Mouse (Mus musculus): ENCODE measurements around the gene Fam76b. TPM values are rescaled to one million over a fixed set of nuclear protein-coding genes. Genes with fewer than 3 reads are reported as not detected.

Gene Fam76b
- polyA plus RNA-seq, 1 experiment from 2014 or later: 31.8 TPM

DNA sequence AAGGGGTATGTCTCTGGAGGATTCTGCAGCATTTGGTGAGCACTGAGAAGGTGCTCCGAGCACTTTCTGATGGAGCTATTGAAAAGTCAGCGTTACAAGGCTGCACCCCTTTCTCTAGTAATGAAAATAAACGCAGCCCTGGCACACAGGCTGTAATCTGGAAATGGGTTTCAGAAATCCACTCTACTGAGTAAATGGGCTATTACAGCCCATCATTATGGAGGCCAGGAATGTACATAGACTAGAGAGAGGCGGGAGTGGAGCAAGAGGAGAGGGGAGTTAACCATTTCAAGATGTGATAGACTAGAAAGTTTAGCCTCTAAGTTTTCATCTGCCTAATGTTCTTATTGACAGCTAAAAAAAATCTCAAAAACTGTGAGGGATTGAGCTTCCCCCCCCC is 65.5 kb downstream of the Fam76b start:
- peak overlapping the region; percentile 38; the same call in 1 of the 2 replicates for H3K27ac ChIP-seq (replicated peaks; ENCODE audit: low read depth, low read length)
- peak; percentile 72; the same call in 1 of the 2 replicates for ATAC-seq (replicated peaks; ENCODE audit: insufficient number of reproducible peaks, low FRiP score, low TSS enrichment, low read depth)
- WGBS: 32% methylated on average over 4 of the region's 4 CpGs

DNA sequence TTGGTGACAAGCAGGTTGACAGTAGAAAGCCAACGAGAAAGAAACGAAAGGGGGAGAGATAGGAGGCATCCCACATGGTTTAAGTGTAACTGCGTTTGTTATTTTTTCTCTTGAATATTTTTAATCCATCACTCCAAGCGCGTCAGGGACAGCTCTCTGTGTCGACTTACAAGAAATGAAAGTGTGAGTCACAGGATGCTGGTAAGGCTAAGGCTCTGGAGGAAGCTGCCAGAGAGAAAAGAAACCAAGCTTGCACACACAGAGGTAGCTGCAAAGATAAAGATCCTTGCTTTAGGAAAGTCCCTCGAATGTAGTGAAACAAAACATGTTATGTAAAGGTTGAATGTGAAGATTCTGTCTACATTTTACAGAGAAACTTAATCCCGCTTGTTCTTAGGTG is 67.0 kb downstream of the Fam76b start:
- ATAC-seq (replicated peaks; ENCODE audit: insufficient number of reproducible peaks, low FRiP score, low TSS enrichment, low read depth): no peak
- Histone ChIP-seq H3K4me3 (ENCODE audit: low read depth, low read length) (no peak overlapping the region), H3K27ac (replicated peaks; ENCODE audit: low read depth, low read length) (no peak overlapping the region), H3K4me1 (ENCODE audit: control insufficient read depth, insufficient read depth, low read length) (0 out of 2 replicates have a peak, but pooled peaks cover 2% of the 10 kb centered on the region), H3K27me3 (ENCODE audit: control insufficient read depth, insufficient read depth, low read length) (no peaks in the 10 kb centered on the region), H3K36me3 (replicated peaks; ENCODE audit: control insufficient read depth, insufficient read depth, low read depth, low read length) (no peaks in the 10 kb centered on the region), H3K4me2 (ENCODE audit: low read depth, low read length) (no peak overlapping the region), H3K9ac (replicated peaks; ENCODE audit: low read length) (no peak overlapping the region), H3K9me3 (replicated peaks; ENCODE audit: control insufficient read depth, low read length) (no peaks in the 10 kb centered on the region)
- DNase-seq (ENCODE audit: low spot score): no peak
- 79% methylated on average over 8 of the region's 8 CpGs for WGBS

More for the DNA sequence above, 65.5 kb downstream of the Fam76b start:
- Histone ChIP-seq H3K9me3 (replicated peaks; ENCODE audit: control insufficient read depth, low read length) (no peaks in the 10 kb centered on the region), H3K9ac (replicated peaks; ENCODE audit: low read length) (no peak overlapping the region), H3K4me2 (ENCODE audit: low read depth, low read length) (no peak overlapping the region), H3K4me3 (ENCODE audit: low read depth, low read length) (no peak overlapping the region), H3K4me1 (ENCODE audit: control insufficient read depth, insufficient read depth, low read length) (0 out of 2 replicates have a peak, but pooled peaks cover 2% of the 10 kb centered on the region), H3K36me3 (replicated peaks; ENCODE audit: control insufficient read depth, insufficient read depth, low read depth, low read length) (no peaks in the 10 kb centered on the region), H3K27me3 (ENCODE audit: control insufficient read depth, insufficient read depth, low read length) (no peaks in the 10 kb centered on the region)
- DNase-seq (ENCODE audit: low spot score): peak; percentile 81

DNA sequence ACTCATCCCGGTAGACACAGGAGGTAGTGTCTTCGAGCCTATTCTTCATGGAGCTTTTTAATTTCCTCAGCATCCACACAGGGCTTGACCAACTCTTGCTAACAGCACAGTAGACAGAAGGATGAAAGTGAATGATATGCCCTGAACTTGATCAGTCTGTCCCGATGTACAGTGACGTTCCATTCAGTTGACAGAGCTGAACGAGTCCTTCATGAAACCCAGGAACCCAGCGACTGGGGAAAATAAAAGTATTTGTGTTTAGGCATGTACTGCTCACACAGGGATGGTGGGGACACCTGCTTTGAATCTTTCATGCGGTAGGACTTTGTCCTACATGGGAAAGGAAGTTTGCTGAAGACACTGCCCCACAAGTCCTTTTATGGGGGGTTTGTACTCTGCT is 67.4 kb downstream of the Fam76b start:
- Histone ChIP-seq H3K9me3 (replicated peaks; ENCODE audit: control insufficient read depth, low read length) (no peaks in the 10 kb centered on the region), H3K4me2 (ENCODE audit: low read depth, low read length) (no peak overlapping the region), H3K9ac (replicated peaks; ENCODE audit: low read length) (no peak overlapping the region), H3K36me3 (replicated peaks; ENCODE audit: control insufficient read depth, insufficient read depth, low read depth, low read length) (no peaks in the 10 kb centered on the region), H3K4me1 (ENCODE audit: control insufficient read depth, insufficient read depth, low read length) (0 out of 2 replicates have a peak, but pooled peaks cover 2% of the 10 kb centered on the region), H3K27ac (replicated peaks; ENCODE audit: low read depth, low read length) (no peak overlapping the region), H3K27me3 (ENCODE audit: control insufficient read depth, insufficient read depth, low read length) (no peaks in the 10 kb centered on the region), H3K4me3 (ENCODE audit: low read depth, low read length) (no peak overlapping the region)
- 87% methylated on average over 7 of the region's 7 CpGs for WGBS
- ATAC-seq (replicated peaks; ENCODE audit: insufficient number of reproducible peaks, low FRiP score, low TSS enrichment, low read depth) (no peak), DNase-seq (ENCODE audit: low spot score) (no peak)

DNA sequence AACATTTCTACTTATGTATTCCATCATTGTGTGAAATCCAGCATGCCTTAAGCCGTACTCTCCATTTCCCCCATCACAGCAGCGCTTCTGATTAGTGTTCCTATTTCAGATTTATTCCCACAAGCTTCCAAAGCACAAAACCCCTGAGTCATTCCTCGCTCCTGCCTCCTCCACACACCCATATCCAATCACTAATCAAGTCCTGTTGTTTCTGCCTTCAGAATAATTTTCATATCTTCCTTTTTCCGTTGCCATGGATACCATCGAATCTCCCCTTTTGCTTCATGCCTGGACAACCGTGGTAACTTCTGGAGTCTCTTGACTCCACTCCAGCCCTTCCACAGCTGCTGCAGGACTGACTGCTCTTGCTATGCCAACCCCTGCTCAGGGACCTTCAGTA is 68.5 kb downstream of the Fam76b start:
- Histone ChIP-seq H3K27ac (replicated peaks; ENCODE audit: low read depth, low read length) (no peak overlapping the region), H3K36me3 (replicated peaks; ENCODE audit: control insufficient read depth, insufficient read depth, low read depth, low read length) (no peaks in the 10 kb centered on the region), H3K9ac (replicated peaks; ENCODE audit: low read length) (no peak overlapping the region), H3K4me3 (ENCODE audit: low read depth, low read length) (no peak overlapping the region), H3K4me1 (ENCODE audit: control insufficient read depth, insufficient read depth, low read length) (no peaks in the 10 kb centered on the region), H3K4me2 (ENCODE audit: low read depth, low read length) (no peak overlapping the region), H3K9me3 (replicated peaks; ENCODE audit: control insufficient read depth, low read length) (no peaks in the 10 kb centered on the region), H3K27me3 (ENCODE audit: control insufficient read depth, insufficient read depth, low read length) (no peaks in the 10 kb centered on the region)
- WGBS: 84% methylated on average over 6 of the region's 6 CpGs
- peak; percentile 20 for DNase-seq (ENCODE audit: low spot score)
- no peak for ATAC-seq (replicated peaks; ENCODE audit: insufficient number of reproducible peaks, low FRiP score, low TSS enrichment, low read depth)

DNA sequence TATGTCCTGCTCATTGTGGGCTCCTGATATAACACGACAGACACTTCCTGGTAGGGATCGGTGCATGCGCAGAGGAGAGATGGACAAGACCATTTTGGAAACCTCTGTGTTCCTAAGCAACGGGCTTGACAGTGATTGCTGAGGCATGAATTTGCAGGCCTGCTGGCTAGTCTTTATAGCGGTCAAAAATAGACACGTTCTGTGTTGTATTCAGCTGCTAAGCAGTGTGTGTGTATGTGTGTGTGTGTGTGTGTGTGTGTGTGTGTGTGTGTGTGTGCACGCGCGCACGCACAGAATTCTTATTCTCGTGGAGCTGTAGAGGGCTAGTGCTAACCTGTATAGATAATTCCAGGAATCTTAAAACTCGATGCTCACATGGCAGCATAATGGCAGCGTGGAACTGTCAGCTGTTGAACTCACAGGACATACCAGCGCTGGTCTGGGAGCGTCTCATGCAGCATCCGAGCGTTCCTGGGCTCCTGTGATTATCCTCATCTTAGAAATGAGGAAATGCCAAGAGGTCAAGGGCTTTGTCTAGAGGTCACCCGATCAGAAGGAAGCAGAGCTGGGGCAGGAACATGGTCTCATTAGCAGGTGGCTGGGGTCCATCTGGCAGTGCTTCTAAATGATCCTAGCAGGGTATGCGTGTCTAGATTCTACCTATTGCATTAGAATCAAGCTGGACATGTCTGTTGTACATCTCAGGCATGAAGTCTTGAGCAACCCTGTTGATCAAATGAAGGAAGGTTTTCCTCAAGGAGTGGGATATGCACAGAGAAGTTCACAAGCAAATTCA is 71.2 kb downstream of the Fam76b start:
- Histone ChIP-seq H3K36me3 (replicated peaks; ENCODE audit: control insufficient read depth, insufficient read depth, low read depth, low read length) (no peaks in the 10 kb centered on the region), H3K27me3 (ENCODE audit: control insufficient read depth, insufficient read depth, low read length) (no peaks in the 10 kb centered on the region), H3K4me2 (ENCODE audit: low read depth, low read length) (no peak overlapping the region), H3K4me3 (ENCODE audit: low read depth, low read length) (no peak overlapping the region), H3K9ac (replicated peaks; ENCODE audit: low read length) (no peak overlapping the region), H3K4me1 (ENCODE audit: control insufficient read depth, insufficient read depth, low read length) (no peaks in the 10 kb centered on the region), H3K27ac (replicated peaks; ENCODE audit: low read depth, low read length) (no peak overlapping the region), H3K9me3 (replicated peaks; ENCODE audit: control insufficient read depth, low read length) (no peaks in the 10 kb centered on the region)
- 67% methylated on average over 19 of the region's 19 CpGs for WGBS
- no peak for DNase-seq (ENCODE audit: low spot score)
- no peak for ATAC-seq (replicated peaks; ENCODE audit: insufficient number of reproducible peaks, low FRiP score, low TSS enrichment, low read depth)

DNA sequence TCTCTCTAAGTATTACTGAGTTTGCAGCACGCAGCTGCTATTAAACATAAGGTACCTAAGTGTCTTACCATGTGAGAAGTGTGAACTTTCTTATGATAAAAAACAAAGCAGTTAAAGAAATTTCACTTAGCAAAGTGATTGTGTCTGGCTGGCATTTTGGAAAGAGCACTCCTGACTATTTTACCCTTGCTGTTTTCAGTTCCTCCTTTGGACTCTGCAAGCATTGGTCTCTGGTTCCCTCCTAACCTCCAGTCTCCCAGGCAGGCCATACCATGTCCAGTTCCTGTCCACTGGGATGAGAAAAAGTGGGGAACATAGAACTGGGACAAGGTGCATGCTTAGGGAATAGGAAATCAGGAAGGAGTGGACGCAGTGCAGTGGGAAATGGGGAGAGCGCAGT is 74.5 kb downstream of the Fam76b start:
- H3K4me3 ChIP-seq (ENCODE audit: low read depth, low read length): no peak overlapping the region
- no peaks in the 10 kb centered on the region for H3K9me3 ChIP-seq (replicated peaks; ENCODE audit: control insufficient read depth, low read length)
- H3K4me1 ChIP-seq (ENCODE audit: control insufficient read depth, insufficient read depth, low read length): no peaks in the 10 kb centered on the region
- no peak overlapping the region for H3K4me2 ChIP-seq (ENCODE audit: low read depth, low read length)
- no peaks in the 10 kb centered on the region for H3K36me3 ChIP-seq (replicated peaks; ENCODE audit: control insufficient read depth, insufficient read depth, low read depth, low read length)
- H3K27me3 ChIP-seq (ENCODE audit: control insufficient read depth, insufficient read depth, low read length): no peaks in the 10 kb centered on the region
- 91% methylated on average over 3 of the region's 3 CpGs for WGBS
- no peak for ATAC-seq (replicated peaks; ENCODE audit: insufficient number of reproducible peaks, low FRiP score, low TSS enrichment, low read depth)
- DNase-seq (ENCODE audit: low spot score): no peak
- no peak overlapping the region for H3K9ac ChIP-seq (replicated peaks; ENCODE audit: low read length)
- H3K27ac ChIP-seq (replicated peaks; ENCODE audit: low read depth, low read length): no peak overlapping the region

DNA sequence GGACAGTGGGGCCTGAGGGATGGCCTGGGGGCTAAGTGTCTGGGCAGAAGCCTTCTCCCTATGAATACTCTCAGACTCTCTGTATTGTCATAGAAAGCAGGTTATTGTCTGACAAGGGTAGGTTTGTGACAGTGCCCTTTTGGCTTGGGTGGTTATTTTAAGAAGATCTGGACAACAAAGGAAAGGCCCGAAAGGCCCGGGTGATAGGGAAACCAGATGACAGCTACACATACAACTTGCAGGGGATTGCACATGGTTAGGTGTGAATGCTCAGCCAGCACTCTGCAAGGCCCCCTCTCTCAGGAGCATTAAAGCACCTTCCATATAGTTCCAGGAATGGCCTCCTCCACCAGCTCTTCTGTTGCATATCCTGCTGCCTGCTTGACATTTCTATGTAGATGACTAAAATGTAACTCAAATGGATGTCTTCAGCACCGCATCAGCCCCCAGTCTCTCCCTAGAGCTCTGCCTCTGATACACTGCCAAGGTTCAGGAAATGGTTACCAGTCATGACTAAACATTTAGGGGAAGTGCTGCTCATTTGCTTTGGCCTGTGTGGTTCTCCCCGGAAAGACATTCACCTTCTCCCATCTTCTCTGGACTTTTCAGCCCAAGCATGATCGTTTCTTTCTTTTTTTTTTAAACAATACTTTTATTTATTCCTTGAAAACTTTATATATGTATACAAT is 76.7 kb downstream of the Fam76b start:
- Histone ChIP-seq H3K4me3 (ENCODE audit: low read depth, low read length) (no peak overlapping the region), H3K9me3 (replicated peaks; ENCODE audit: control insufficient read depth, low read length) (no peaks in the 10 kb centered on the region), H3K4me1 (ENCODE audit: control insufficient read depth, insufficient read depth, low read length) (no peaks in the 10 kb centered on the region), H3K36me3 (replicated peaks; ENCODE audit: control insufficient read depth, insufficient read depth, low read depth, low read length) (no peaks in the 10 kb centered on the region), H3K27me3 (ENCODE audit: control insufficient read depth, insufficient read depth, low read length) (no peaks in the 10 kb centered on the region), H3K27ac (replicated peaks; ENCODE audit: low read depth, low read length) (no peak overlapping the region), H3K4me2 (ENCODE audit: low read depth, low read length) (no peak overlapping the region), H3K9ac (replicated peaks; ENCODE audit: low read length) (no peak overlapping the region)
- DNase-seq (ENCODE audit: low spot score): no peak
- WGBS: 80% methylated on average over 5 of the region's 5 CpGs
- no peak for ATAC-seq (replicated peaks; ENCODE audit: insufficient number of reproducible peaks, low FRiP score, low TSS enrichment, low read depth)

All from embryonic facial prominence, embryonic 11.5 days (tissue).